Mouse (Mus musculus) MEL (cell line): ENCODE results near the gene Tm4sf4. TPM values are rescaled to one million over a fixed set of nuclear protein-coding genes. Genes with fewer than 3 reads are reported as not detected.

Experiments
- DNase-seq: peaks from one replicate; pipeline ENCODE4 v3.0.0; 2011; ENCODE audit warnings: low read depth, low spot score
- H3K27ac ChIP-seq: 2 replicates; pipeline ENCODE4 v1.5.1; 2012; ENCODE audit warnings: low read depth, mild to moderate bottlenecking, control low read depth, low read length, moderate library complexity; ENCODE audit not compliant: control insufficient read depth
- H3K27me3 ChIP-seq, 2 experiments: fragments of 150-350 bp in 1 of 2; sonication (generic) in 1 of 2; 2 replicates each; pipeline ENCODE4 v1.6.1; 2012; ENCODE audit warnings: low read length in 2 of 2, mild to moderate bottlenecking in 2 of 2, improper control_type of control experiment in 1 of 2, moderate library complexity in 1 of 2; ENCODE audit not compliant: insufficient read depth in 2 of 2, control insufficient read depth in 1 of 2
- H3K36me3 ChIP-seq, 2 experiments: 2 replicates each; pipeline ENCODE4 v1.6.1; 2012 to 2014; ENCODE audit warnings: low read length in 2 of 2, improper control_type of control experiment in 1 of 2, inconsistent platforms in 1 of 2, mild to moderate bottlenecking in 1 of 2; ENCODE audit not compliant: insufficient read depth in 2 of 2, control insufficient read depth in 1 of 2
- H3K4me1 ChIP-seq, 2 experiments: fragments of 150-350 bp in 1 of 2; sonication (generic) in 1 of 2; 2 replicates each; pipeline ENCODE4 v1.6.1; 2012; ENCODE audit warnings: low read length in 2 of 2, improper control_type of control experiment in 1 of 2, mild to moderate bottlenecking in 1 of 2; ENCODE audit not compliant: insufficient read depth in 2 of 2, control insufficient read depth in 1 of 2
- H3K4me3 ChIP-seq, 2 experiments: fragments of 150-350 bp in 1 of 2; sonication (generic) in 1 of 2; 2 replicates each; pipeline ENCODE4 v1.5.1; 2012; ENCODE audit warnings: low read depth in 2 of 2, low read length in 2 of 2, mild to moderate bottlenecking in 2 of 2, moderate library complexity in 2 of 2, control low read depth in 1 of 2, improper control_type of control experiment in 1 of 2; ENCODE audit not compliant: control insufficient read depth in 1 of 2, insufficient read depth in 1 of 2
- H3K79me2 ChIP-seq: 2 replicates; pipeline ENCODE4 v1.6.1; 2012; ENCODE audit warnings: mild to moderate bottlenecking, low read length, moderate library complexity; ENCODE audit not compliant: control insufficient read depth, poor library complexity, insufficient read depth
- H3K9ac ChIP-seq: 2 replicates; pipeline ENCODE4 v1.6.1; 2012; ENCODE audit warnings: low read depth, mild to moderate bottlenecking, control low read depth, low read length, moderate library complexity; ENCODE audit not compliant: control insufficient read depth, poor library complexity, severe bottlenecking
- H3K9me3 ChIP-seq: fragments of 150-350 bp; sonication (generic); replicated peaks from 2 replicates; pipeline ENCODE4 v1.6.1; 2012; ENCODE audit warnings: mild to moderate bottlenecking, low read length, improper control_type of control experiment, moderate library complexity; ENCODE audit not compliant: insufficient read depth
- E2F4 ChIP-seq: IDR thresholded peaks from 2 replicates; pipeline ENCODE4 v1.6.1; 2011; ENCODE audit warnings: low read depth, low read length, improper control_type of control experiment, borderline replicate concordance
- EP300 ChIP-seq, 2 experiments: IDR thresholded peaks; 2 replicates each; pipeline ENCODE4 v1.6.1; 2011; ENCODE audit warnings: improper control_type of control experiment in 2 of 2, low read length in 2 of 2, low read depth in 1 of 2, mild to moderate bottlenecking in 1 of 2
- GABPA ChIP-seq: IDR thresholded peaks from 2 replicates; pipeline ENCODE4 v1.6.1; 2012; ENCODE audit warnings: low read depth, mild to moderate bottlenecking, inconsistent platforms, low read length, improper control_type of control experiment, moderate library complexity
- GATA1 ChIP-seq: IDR thresholded peaks from 2 replicates; pipeline ENCODE4 v1.6.1; 2011; ENCODE audit warnings: low read depth, low read length, improper control_type of control experiment
- JUND ChIP-seq: IDR thresholded peaks from 2 replicates; pipeline ENCODE4 v1.6.1; 2011; ENCODE audit warnings: low read depth, mild to moderate bottlenecking, improper control_type of control experiment, low read length
- KAT2A ChIP-seq: conservative IDR thresholded peaks from 2 replicates; pipeline ENCODE4 v1.6.1; 2012; ENCODE audit warnings: low read depth, low read length, improper control_type of control experiment, inconsistent platforms
- MAFK ChIP-seq: IDR thresholded peaks from 2 replicates; pipeline ENCODE4 v1.6.1; 2011; ENCODE audit warnings: low read depth, mild to moderate bottlenecking, low read length, improper control_type of control experiment, borderline replicate concordance
- MAX ChIP-seq: IDR thresholded peaks from 2 replicates; pipeline ENCODE4 v1.6.1; 2011; ENCODE audit warnings: low read length, improper control_type of control experiment
- MAZ ChIP-seq: IDR thresholded peaks from 2 replicates; pipeline ENCODE4 v1.6.1; 2012; ENCODE audit warnings: low read depth, mild to moderate bottlenecking, inconsistent platforms, low read length, improper control_type of control experiment
- MXI1 ChIP-seq: IDR thresholded peaks from 2 replicates; pipeline ENCODE4 v1.6.1; 2011; ENCODE audit warnings: mild to moderate bottlenecking, low read depth, low read length, improper control_type of control experiment
- NELFE ChIP-seq: IDR thresholded peaks from 2 replicates; pipeline ENCODE4 v1.6.1; 2011; ENCODE audit warnings: low read depth, low read length, improper control_type of control experiment
- NRF1 ChIP-seq: IDR thresholded peaks from 2 replicates; pipeline ENCODE4 v1.6.1; 2014; ENCODE audit warnings: low read depth, mild to moderate bottlenecking, inconsistent platforms, low read length, improper control_type of control experiment, moderate library complexity; ENCODE audit not compliant: poor library complexity, insufficient read depth, severe bottlenecking
- POLR2AphosphoS5 ChIP-seq: IDR thresholded peaks from 2 replicates; pipeline ENCODE4 v1.6.1; 2012; ENCODE audit warnings: low read depth, borderline replicate concordance, mild to moderate bottlenecking, inconsistent platforms, low read length, moderate library complexity, mixed read lengths
- RCOR1 ChIP-seq: IDR thresholded peaks from 2 replicates; pipeline ENCODE4 v1.6.1; 2012; ENCODE audit warnings: low read depth, mild to moderate bottlenecking, inconsistent platforms, low read length, improper control_type of control experiment
- SIN3A ChIP-seq: IDR thresholded peaks from 2 replicates; pipeline ENCODE4 v1.6.1; 2012; ENCODE audit warnings: low read length, improper control_type of control experiment, inconsistent platforms
- SMC3 ChIP-seq: IDR thresholded peaks from 2 replicates; pipeline ENCODE4 v1.6.1; 2011; ENCODE audit warnings: low read depth, low read length, improper control_type of control experiment
- UBTF ChIP-seq: IDR thresholded peaks from 2 replicates; pipeline ENCODE4 v1.6.1; 2012; ENCODE audit warnings: low read depth, mild to moderate bottlenecking, inconsistent platforms, low read length, improper control_type of control experiment, moderate library complexity, borderline replicate concordance; ENCODE audit not compliant: insufficient read depth
- USF1 ChIP-seq: IDR thresholded peaks from 2 replicates; pipeline ENCODE4 v1.6.1; 2014; ENCODE audit warnings: low read depth, mild to moderate bottlenecking, inconsistent platforms, low read length, improper control_type of control experiment, moderate library complexity
- polyA plus RNA-seq, 2 experiments: library from polyadenylated mRNA; stranded (reverse) in 1 of 2; unstranded in 1 of 2; fragments of >175 nt in 1 of 2; fragments of >200 nt in 1 of 2; gene quantifications; 2 replicates each; pipeline versions ENCODE4 v1.2.1 to v1.2.4; 2012; ENCODE audit warnings: low replicate concordance in 2 of 2, low read depth in 1 of 2; ENCODE audit not compliant: insufficient read length in 2 of 2, insufficient read depth in 1 of 2, missing spikeins in 1 of 2
- total RNA-seq: library from RNA; depleted of rRNA; stranded (reverse); fragments of 300-350 nt; gene quantifications from 2 replicates; pipeline ENCODE4 v1.2.3, GENCODE M21; 2012; rRNA removed

The Tm4sf4 gene
- not detected in 2 replicates for total RNA-seq
- polyA plus RNA-seq = not detected

GRCm38 (mm10) chr3:57425089-57425730 is at the start of gene Tm4sf4:
Tm4sf4 (plus strand) TSS chr3:57425314.
- no peak for TF ChIP-seq RCOR1
- no peak for TF ChIP-seq E2F4
- TF ChIP-seq UBTF = no peak
- TF ChIP-seq EP300 (IDR thresholded peaks at IDR 0.05; ENCODE audit: low read depth in 1 of 2, low read length in 2 of 2) = no peak
- no peak for TF ChIP-seq MAFK
- TF ChIP-seq JUND = no peak
- no peak for TF ChIP-seq SMC3
- TF ChIP-seq USF1 = no peak
- no peak for TF ChIP-seq POLR2AphosphoS5
- no peak for TF ChIP-seq GATA1
- no peak for TF ChIP-seq MAZ
- TF ChIP-seq NRF1 = no peak
- TF ChIP-seq, all 39 proteins: peak for 0
- no peaks in the 10 kb centered on the region for H3K36me3 ChIP-seq
- H3K79me2 ChIP-seq = no peaks in the 10 kb centered on the region
- no peak within 1 kb of the TSS for H3K4me3 ChIP-seq
- DNase-seq = no peak
- no peak within 1 kb of the TSS for H3K9ac ChIP-seq
- H3K4me1 ChIP-seq = no peaks in the 10 kb centered on the region
- no peaks in the 10 kb centered on the region for H3K9me3 ChIP-seq
- no peak within 1 kb of the TSS for H3K27ac ChIP-seq
- no peaks in the 10 kb centered on the region for H3K27me3 ChIP-seq

DNA sequence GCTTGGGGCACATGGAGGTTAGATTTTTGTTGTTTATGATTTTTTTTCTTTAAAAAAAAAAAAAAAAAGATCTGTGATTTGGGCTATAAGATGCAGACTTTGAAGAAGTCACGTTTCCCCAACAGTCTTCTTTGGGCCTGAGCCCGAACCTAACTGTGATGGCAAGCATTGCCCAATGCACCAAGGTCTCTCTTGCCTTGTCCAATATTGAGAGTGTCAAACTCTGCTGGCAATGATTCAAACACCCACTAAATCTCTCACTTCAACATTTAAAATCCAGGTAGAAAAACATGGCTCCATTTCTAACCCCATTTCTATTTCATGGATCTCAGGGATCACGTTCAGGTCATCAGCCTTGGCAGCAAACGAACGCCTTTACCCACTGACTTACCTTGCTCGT is 38.7 kb upstream of the Tm4sf4 start:
- no peak for DNase-seq
- Histone ChIP-seq H3K4me3 (no peak overlapping the region), H3K4me1 (no peaks in the 10 kb centered on the region), H3K9ac (no peak overlapping the region), H3K27me3 (no peaks in the 10 kb centered on the region), H3K36me3 (no peaks in the 10 kb centered on the region), H3K27ac (no peak overlapping the region), H3K79me2 (no peaks in the 10 kb centered on the region), H3K9me3 (no peaks in the 10 kb centered on the region)
- TF ChIP-seq NELFE (no peak), KAT2A (no peak), MXI1 (no peak), E2F4 (no peak), EP300 (IDR thresholded peaks at IDR 0.05; ENCODE audit: low read depth in 1 of 2, low read length in 2 of 2) (no peak), GABPA (no peak), MAZ (no peak), SIN3A (no peak), MAX (no peak)
